Mouse (Mus musculus) kidney, adult 9 months (tissue): ENCODE data around the gene Cdk7.
"Not testable (repeated sequence)": the region's sequence is repeated elsewhere in the genome, so short reads cannot be mapped to it uniquely, and the experiment has no call there.

Source experiments
- DNase-seq: peaks from one replicate; pipeline ENCODE4 v3.0.0; 2022

Cdk7 gene

GRCm38 (mm10) chr13:100730861-100731176 is at the start of gene Cdk7:
Cdk7 (minus strand) TSS chr13:100730939.
- DNase-seq: peak; percentile 95

GRCm38 (mm10) chr13:100777491-100777890 is 46.8 kb upstream of the Cdk7 start:
- no peak for DNase-seq

DNA sequence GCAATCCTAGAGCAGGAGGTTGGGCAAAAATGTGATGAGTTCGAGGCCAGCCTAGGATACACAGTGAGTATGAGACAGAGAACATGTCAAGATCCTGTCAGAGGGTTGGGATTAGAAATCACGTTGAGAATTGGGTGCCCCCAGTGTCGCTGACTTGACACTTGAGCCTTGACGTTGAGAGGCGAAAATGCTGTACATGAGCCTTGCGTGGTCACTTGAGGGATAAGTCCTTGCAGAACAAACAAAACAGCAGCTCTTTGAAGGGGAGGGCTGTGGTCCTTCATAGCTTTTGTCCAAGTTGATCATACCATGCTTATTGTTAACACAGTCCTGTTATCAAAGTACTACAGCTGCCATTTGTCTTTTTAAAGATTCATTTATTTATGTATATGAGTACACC is 46.0 kb upstream of the Cdk7 start:
- DNase-seq: no peak

DNA sequence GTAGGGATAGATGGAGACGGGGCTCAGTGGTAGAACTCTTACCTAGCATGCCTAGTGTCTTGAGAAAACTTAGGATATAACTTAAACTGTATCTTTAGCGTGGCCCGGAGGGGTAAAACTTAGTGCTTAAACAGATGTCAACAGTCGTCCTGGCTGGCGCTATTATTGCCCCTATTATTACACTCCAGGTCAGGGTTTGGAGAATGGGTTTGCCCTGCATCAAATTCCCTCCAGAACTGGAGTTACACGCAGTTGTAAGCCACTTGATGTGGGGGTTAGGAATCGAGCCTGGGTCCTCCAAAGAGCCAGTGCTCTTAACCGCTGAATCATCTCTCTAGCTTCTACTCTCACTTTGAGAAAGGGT is 45.3 kb upstream of the Cdk7 start:
- DNase-seq: no peak

- DNase-seq: peak; percentile 84
These were observed 44.7 kb upstream of the Cdk7 start, which contains the start of gene Cenph for GRCm38 (mm10) chr13:100775252-100776055. Cenph (minus strand) TSS chr13:100775899.

DNA sequence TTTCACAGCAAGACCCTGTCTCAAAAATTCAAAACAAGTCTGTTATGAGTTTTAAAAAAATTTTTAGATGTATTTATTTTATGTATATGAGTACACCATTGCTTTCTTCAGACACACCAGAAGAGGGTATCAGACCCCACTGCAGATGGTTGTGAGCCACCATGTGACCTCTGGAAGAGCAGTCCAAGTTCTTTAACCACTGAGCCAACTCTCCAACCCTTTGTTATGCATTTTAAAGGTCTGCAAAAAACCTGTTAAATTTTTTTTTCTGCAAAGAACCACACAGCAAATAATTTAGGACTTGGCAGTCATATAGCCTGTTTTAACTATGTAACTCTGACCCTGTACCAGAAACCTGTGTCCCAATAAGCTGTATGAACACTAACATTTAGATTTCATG is 44.0 kb upstream of the Cdk7 start:
- no peak for DNase-seq

DNA sequence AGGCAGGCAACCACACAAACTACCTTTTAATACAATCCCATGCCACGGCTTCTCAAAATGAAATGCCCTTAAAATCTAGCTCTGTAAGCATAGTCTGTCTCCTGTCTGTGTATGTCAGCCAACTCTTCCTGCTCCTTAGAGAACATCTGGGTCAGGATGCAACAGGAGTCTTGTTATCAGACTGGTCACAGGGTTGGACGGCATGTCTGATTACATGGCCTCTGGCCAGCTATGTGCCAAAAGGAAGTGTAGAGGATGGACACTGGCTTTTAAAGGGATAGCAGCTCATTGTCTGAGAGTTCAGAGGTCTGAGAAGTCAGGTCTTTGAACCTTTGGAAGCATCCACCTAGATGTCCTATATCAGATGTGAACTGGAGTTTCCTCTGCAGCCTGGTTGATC is 24.6 kb upstream of the Cdk7 start:
- DNase-seq: no peak

DNA sequence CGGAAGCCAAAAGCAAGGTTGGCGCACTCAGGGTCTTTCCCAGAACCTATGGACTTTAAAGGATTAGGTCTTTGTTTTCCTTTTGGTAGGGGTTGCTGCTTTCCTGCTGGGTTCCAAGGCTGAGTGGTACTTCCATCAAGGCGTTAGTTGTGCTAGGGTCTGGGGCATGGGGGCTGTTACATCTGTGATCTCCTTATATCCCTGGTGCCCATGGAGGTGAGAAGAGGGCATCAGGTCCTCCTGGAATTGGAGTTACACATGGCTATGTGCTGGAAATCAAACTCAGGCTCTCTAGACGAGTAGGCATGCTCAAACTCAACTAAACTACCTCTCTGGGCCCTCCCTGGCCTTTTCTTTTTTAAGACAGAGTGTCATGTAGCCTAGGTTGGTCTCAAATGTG is 23.4 kb upstream of the Cdk7 start:
- no peak for DNase-seq

DNA sequence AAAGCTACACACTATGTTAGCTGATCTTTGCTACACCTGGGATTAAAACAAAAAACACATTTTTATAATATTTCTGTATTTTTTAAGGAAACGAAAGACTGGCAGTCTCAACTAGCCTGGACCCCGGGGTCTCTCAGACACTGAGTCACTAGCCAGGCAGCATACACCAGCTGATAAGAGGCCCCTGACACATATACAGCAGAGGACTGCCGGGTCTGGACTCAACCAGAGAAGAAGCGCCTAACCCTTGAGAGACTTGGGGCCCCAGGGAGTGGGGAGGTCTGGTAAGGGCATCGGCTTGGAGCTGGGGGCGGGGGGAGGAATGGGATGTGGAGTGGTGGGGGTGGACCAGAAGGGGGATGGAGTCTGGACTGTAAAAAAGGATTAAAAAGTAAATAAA is 22.3 kb upstream of the Cdk7 start:
- DNase-seq: no peak

DNA sequence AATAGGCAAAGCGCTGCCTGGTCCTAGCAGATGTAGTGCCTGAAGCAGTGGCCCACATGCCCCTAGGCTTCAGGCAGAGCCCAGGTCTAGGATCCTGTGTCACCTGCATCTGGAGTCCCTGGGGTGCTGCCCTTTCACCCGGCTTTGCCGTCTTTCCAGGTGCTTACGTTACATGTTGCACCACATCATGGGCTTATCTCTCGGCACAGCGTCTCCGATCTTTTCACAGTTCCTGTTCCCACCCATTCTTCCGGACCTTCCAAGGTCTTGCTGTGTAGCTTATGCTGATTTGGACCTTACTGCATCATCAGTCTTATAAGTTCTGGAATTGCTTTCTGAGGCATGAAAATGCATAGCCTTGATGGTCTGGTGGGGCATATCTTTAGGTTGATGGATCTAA is 21.8 kb upstream of the Cdk7 start:
- DNase-seq: no peak

GRCm38 (mm10) chr13:100751402-100751801 is 20.7 kb upstream of the Cdk7 start:
- no peak for DNase-seq

DNA sequence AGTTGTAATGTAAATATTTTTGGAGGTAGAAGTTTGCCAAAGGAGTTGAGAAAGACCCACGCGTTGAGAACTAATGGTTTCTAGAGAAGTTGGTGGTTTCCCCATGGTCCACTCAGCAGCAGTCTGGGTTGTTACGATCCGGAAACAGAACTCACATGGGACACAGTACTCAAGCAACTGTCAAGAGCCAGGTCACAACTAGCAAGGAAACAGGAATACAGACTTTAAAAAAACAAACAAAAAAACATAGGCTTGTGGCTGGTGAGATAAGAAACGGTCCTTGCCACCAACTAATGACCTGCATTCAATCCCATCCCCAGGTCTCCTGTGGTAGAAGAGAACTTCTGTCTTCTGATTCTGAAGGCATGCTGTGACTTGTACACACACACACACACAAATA is 20.1 kb upstream of the Cdk7 start:
- DNase-seq: no peak

GRCm38 (mm10) chr13:100748638-100749037 is 17.9 kb upstream of the Cdk7 start:
- peak; percentile 22 for DNase-seq

DNA sequence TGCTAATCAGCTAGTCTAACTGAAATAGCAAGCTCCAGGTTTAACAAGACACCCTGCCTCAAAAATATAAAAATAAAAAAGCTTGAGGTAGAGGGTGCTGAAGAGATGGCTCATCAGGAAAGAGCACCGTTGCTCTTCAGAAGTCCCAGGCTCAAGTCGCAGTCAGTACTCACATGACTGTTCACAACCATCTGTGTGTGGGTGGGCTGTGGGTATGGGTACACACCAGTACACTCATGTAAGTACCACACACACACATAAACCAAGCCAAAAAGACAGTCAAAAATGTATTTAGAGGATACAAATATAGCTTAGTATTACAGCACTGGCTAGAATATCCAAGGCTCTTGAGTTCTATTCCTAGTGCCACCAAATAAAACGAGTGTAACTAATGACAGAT is 15.4 kb upstream of the Cdk7 start:
- DNase-seq: no peak

DNA sequence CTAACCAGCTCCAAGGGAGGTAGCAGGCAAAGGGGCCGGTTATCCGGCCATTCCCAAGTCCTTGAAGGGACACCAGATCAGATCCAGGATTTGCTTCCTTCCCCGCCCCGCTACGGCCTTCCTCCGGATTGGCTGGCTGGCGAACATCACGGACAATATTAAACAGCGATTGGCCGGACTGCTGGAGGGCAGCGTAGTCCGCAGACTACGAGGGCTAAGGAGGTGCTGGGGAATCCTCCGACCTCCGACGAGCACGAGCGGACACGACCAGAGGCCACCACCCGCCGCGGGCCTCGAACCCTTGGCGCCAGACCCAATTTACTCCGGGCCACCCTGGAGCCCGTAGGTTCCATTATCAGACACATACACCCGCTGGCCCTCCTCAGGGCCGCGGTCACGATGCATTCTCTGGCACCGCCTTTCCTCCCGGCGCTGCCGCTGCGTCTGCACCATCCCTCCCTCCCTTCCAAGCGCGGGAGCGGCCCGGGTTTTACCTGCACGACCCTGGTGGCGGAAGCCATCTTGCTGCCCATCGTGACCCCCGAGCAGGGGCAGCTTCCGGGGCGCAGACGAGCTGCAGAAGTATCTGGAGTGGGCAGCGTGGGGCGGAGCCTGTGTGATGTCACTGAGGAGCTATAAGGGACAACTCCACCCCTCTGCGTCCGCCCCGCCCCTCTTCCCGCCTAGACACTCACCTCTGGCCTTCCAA is 13.5 kb upstream of the Cdk7 start, which contains the start of gene Mrps36:
Gene Mrps36, minus strand, starts transcription at position 624 of the 709 bp plus-strand sequence.
- DNase-seq: peak; percentile 97

DNA sequence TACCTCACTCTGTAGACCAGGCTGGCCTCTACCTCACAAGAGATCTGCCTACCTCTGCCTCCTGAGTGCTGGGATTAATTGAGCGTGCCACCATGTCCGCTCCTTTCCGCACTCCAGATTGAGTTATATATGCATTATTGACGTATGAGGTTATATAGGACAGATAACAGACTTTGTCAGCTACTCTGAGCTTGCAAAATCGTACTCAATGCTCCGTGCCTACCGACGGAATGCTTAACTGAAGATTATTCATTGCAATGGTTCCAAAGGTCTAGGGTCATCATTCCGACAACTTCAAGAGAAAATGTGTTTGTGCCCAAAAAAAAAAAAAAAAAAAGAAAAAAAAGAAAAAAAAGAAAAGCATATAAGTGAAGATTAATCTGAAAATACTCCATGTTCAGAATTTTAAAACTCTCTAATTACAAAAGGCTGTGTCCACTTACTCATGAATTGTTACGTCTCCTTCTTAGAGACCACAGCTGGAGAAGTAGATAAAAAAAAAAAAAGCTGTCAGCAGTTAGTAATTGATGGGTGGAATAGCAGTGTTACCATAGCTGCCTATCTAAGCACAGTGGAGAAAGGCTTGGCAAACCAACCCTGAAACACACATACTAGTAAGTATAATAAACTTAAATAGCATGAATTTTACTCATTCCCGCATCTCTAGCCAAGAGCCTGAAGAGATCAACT is 12.8 kb upstream of the Cdk7 start:
- peak; percentile 76 for DNase-seq

DNA sequence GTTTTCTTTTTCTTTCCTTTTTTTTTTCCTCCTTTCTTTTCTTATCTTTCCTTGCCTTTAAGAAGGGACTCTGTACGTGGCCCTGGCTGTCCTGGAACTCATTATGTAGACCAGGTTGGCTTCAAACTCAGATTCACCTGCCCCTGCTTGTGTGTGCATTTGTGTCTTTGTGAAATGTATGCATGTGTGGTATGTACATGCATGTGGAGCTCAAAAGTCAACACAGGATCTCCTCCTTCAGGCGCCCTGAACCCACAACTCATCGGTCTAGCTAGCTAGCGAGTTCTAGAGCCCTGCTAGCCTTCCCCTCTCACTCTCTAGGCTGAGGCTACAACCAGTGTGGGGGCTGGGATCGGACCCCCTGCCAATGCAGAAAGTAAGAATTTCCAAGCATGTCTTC is 12.1 kb upstream of the Cdk7 start:
- DNase-seq: peak; percentile 21

GRCm38 (mm10) chr13:100732756-100733155 is 2.0 kb upstream of the Cdk7 start:
- DNase-seq: no peak

- DNase-seq: not testable (repeated sequence)
These were observed 815 bp upstream of the Cdk7 start for GRCm38 (mm10) chr13:100731462-100732046.

DNA sequence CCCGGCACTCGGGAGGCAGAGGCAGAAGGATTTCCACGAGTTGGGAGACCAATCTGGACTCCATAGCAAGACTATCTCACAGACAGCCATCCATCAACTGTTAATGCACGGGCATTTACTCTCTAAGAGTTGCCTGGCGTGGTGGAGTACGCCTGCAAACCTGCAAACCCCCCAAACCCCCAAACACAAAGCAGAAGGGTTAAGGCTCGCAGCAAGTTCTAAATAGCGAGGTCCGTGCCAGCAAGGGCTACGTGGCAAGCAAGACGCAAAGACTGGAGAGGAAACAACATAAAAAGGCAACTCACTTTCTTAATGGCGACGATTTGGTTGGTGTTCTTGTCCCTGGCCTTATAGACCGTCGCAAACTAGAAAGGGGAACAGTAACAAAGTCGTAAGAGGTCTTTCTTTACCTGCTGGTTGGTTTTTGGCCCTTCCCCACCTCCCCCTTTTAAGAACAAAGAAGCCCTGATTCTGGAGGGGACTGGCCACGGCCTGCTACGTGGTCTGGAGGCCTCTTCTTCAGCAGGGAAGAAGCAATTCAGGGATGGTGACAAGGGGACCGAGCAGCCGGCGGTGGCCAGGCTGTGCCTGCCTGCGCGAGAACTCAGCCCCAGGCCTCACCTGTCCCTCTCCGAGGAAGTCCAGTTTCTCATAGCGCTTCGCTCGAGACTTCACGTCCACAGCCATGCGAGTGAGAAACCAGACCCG is 432 bp downstream of the Cdk7 start:
- peak; percentile 20 for DNase-seq

DNA sequence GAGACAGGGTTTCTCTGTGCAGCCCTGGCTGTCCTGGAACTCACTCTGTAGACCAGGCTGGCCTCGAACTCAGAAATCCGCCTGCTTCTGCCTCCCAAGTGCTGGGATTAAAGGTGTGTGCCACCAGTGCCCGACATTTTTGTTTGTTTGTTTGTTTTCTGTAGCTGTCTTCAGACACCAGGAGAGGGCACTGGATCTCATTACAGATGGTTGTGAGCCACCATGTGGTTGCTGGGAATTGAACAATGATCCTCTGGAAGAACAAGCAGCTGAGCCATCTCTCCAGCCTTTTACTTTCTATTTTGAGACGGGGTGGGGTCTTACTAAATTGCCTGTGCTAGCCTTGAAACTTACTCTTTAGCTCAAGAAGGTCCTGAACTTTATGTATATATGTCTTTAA is 2.2 kb downstream of the Cdk7 start:
- DNase-seq: not testable (repeated sequence)

- no peak for DNase-seq
These were observed 2.7 kb downstream of the Cdk7 start for GRCm38 (mm10) chr13:100728086-100728485.

- DNase-seq: no peak
These were observed 5.5 kb downstream of the Cdk7 start for GRCm38 (mm10) chr13:100725194-100725593.
